Mouse (Mus musculus) thymus, adult 2 months (tissue): Measurements from ENCODE around the gene Atf4.

Source experiments
- CTCF ChIP-seq: fragments of 200-500 bp; IDR thresholded peaks from 2 replicates; pipeline ENCODE4 v1.5.1; 2012; ENCODE audit warnings: mild to moderate bottlenecking, control low read depth, low read length, moderate library complexity, borderline replicate concordance; ENCODE audit not compliant: control insufficient read depth, poor library complexity, insufficient read depth; ENCODE audit errors: extremely low read depth
- POLR2A ChIP-seq: fragments of 200-500 bp; IDR thresholded peaks from 2 replicates; pipeline ENCODE4 v1.6.1; 2012; ENCODE audit warnings: mild to moderate bottlenecking, low read length, control low read depth, moderate library complexity; ENCODE audit not compliant: control insufficient read depth, poor library complexity, insufficient read depth; ENCODE audit errors: extremely low read depth

DNA sequence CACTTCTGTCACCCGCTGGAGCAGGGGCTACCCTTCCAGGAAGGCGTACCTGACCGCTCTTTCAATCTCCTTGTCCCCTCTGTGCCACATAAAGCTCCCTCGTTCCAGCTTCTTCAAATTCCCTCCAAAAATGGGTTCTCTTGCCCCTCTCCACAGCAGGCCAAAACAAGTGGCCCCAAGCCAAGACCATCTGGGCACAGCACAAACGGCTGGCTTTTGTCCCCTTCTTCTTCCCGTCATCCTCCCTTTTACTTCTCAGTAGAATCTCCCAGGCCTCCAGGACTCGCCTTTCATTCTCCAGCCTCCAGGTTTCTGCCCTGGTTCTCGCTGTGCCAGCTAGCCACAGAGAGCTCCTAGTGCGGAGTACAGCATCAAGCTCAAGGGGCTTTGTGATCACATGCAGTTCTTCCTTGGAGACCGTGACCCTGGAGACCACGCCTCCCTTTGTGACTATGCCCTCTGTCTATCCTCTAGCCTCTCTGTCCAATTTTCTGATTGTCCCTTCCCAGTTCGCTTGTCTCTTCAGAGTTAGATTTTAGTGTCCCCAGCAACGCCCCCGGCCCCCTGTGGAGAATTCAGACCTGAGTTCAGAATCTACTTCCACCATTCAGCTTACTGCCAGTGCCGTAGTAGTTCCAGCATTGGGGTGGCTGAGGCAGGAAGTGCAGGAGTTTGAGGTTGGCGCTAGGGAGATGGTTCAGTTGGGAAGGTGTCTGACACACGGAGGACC lies 26.7 kb upstream of the Atf4 start:
- TF ChIP-seq POLR2A (no peak), CTCF (no peak)
